Mouse (Mus musculus): ENCODE results near the gene 1700020D05Rik. TPM values are rescaled to one million over a fixed set of nuclear protein-coding genes. Genes with fewer than 3 reads are reported as not detected.

Gene 1700020D05Rik
- 1.9 and 3.0 TPM in 2 replicates for polyA plus RNA-seq (2012; rRNA removed)

DNA sequence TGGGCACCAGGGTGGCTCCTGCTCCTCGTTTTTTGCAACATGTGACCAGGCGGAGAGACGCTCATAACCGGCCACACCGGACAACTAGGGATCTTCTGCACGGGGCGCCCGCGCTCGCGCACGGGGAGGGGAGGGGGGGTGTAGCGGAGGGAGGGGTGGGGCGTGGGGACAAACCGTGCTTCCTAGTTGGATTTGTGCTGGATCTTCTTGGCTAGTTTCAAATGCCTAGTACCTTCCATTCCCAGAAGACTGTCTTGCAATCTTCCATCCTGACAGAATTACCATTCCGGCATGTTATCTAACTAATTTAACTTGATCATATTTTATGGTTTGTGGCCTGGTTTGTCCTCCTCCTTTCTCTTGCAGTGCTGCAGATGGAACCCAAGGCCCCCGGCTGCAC, at the start of gene 1700020D05Rik:
Gene 1700020D05Rik, minus strand, starts transcription at position 101 of the 400 bp plus-strand sequence.
- no peak for DNase-seq (ENCODE audit: low read depth)

DNA sequence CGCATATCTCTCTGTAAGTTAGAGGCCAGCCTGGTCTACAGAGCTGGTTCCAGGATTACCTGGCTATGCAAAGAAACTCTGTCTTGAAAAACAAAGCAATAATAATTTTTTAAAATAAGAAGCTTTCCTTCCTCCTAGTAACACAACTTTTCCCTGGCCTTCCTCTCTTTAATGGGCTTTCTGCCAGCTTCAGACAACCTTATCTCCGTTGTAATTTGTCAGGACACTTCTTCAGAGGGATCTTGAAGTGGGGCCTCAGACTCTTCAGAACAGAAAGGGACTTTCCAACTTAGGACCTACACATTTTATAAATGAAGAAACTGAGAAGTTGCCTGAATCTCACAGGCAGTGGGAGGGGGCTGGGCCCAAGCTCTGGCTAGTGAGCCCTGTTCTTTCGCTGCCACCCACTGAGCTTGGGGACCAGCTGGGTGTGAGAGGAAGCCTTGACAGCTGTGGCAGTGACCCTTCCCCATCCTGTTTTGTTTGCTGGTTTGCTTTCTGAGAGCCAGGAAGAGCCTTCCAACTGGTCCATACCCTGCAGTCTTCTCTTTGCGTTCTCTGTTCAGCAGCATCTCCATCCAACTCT, 44.0 kb upstream of the 1700020D05Rik start:
- no peak for DNase-seq (ENCODE audit: low read depth)

DNA sequence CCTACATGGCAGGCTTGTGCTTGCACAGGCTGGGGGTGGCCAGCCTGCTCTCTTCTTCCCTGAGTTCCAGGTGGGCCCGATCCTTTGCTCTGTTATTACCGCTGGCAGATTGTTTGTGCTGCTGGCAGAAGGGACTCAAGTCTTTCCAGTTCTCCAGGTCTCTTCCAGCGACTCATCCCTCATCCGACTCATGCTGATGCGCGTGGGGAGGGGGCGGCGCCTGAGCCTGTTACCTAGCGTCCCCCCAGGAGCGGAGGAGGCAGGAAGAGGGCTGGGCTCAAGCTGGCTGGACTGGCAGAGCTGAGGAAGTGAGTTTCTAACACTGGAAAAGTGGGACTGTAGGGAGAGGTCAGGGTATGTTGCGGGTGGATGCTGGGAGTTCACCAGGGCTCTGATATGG, 40.4 kb upstream of the 1700020D05Rik start:
- no peak for DNase-seq (ENCODE audit: low read depth)

DNA sequence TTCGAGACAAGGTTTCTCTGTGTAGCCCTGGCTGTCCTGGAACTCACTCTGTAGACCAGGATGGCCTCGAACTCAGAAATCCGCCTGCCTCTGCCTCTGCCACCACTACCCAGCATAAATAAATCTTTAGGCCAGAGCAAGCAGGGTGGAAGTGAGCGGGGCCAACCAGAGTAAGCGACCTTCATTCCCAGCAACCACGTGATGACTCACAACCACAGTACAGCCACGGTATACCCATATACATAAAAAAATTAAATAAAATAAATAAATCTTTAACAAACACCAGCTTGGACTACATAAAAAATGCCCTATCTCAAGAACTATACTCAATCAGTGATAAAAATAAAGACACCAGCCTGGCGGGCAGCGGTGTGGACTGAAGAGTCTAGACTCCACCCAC, 39.8 kb upstream of the 1700020D05Rik start:
- no peak for DNase-seq (ENCODE audit: low read depth)

DNA sequence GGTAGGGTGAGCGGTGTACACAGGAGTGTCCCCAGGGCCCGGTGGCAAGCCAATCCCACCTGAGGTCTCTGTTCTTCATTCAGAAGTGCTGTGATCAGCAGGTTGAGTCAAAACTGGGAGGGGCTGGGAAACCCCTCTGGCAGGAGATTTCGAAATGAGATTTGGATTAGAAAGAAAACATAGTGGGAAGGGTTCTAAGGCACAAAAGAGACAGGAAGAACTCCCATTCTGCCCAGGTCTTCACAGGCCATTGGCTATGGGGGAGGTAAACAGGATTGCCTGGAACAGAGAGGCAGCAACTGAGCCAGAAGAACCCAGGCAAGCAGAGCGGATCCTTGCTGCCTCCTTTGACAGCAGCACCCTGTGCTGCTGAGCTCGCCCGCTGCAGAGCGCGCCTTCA, 35.2 kb upstream of the 1700020D05Rik start:
- DNase-seq (ENCODE audit: low read depth) = no peak

DNA sequence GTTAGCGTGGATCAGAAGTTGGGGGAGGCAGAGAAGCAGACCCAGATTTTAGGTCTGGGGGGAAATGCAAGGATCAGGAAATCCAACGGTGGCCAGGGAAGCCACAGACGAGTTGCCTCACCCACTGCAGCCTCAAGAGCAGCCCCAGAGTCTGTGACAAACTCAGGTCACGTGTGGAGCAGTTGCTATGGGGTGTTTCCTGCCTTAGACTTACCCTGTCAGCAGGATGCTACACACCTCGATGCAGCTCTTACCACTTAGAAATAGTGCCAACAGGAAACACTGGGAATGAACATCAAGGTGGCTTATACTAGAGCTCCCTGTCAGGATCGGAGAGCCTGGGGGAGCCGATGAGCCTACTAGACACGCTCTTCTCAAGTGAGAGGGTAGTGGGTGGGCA, 28.9 kb upstream of the 1700020D05Rik start:
- DNase-seq (ENCODE audit: low read depth) = no peak

DNA sequence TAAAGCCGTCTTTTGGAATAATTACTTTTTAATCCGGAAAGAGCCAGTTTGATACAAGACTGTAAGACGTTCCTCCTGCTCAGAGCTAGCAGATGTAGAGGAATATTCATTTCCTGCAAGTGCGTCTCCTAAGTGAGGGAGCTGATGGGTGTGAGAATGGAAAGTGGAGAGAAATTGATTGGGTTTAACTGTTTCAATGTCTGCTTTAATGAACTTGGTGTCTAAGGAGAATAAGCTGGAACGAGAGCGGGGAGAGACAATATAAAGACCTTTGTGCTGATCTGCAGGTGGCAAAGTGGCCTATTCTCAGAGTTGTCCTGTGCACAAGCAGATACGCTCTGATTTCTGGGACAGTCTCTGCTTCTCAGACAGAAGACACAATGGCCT, 26.5 kb upstream of the 1700020D05Rik start:
- DNase-seq (ENCODE audit: low read depth) = no peak

DNA sequence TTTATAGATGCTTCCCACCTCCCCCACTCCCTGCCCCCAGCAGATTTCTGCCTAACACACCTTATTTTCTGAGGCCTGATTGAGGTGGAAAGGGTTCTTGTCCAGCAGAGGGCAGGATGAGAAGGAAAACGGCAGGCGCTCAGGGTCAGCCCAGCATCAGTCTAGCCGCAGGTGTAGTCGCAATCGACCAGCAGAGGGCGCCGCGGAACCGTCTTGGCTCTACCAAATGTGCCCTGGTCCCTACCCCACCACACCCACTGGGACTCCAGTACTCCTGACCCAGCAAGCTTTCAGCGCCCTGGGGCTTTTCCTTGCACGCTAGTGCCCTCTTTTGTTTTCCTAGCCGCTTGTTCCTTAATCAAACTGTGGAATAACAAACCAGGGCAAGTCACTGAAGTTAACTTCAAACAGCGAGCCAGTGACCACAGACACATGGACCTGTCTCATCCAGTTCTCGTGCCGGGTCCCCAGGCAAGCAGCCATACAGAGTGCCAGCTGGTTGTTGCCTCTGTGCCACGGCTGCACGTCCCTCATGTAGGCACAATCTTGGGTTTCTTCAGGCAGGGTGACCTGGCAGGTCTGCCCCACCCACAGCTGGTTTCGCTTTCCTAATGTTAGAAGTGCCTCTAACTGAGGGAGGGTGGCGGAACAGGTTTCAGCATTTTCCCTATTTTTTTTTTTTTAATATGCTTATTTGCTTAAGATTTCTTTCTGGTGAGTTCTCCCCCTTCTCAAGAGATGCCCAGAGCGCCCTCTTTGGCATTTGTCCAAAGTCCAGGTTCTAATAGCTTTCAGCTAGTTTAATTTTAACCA, 25.9 kb upstream of the 1700020D05Rik start:
- no peak for DNase-seq (ENCODE audit: low read depth)

DNA sequence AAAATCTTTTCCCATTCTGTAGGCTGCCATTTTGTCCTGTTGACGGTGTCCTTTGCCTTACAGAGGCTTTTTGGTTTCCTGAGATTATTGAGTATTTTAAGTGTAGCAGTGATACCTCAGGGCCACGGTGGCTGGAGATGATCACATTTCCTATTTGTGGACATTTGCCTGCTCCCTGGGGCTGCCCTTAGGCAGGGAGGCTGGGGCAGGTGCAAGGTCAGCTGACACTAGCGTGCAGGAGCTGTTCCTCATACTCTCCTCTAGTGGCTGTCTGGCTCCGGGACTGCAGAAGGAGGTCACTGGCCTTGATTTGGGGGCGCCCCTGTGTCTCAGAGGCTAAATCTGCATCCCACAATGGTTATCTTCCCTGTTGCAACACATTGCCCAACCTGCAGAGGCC, 21.6 kb upstream of the 1700020D05Rik start:
- DNase-seq (ENCODE audit: low read depth) = no peak

DNA sequence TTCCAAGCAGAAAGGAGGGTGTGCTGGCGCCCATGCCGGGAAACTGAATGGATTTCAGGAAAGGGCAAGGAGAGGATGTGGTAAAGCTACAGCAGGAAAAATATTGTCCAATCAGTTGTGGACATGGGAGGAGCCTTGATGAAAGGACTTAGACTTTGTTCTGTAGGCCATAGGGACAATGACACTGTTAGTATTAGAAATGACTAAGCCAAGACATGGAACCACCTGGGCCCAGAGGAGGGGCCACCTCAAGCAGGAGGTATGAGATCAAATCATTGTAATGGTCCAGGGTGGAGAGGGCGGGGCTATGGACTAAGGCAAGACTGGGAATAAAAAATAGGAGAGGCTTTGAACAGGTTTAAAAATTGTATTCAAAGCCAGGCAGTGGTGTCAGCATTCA, 15.1 kb upstream of the 1700020D05Rik start:
- no peak for DNase-seq (ENCODE audit: low read depth)

DNA sequence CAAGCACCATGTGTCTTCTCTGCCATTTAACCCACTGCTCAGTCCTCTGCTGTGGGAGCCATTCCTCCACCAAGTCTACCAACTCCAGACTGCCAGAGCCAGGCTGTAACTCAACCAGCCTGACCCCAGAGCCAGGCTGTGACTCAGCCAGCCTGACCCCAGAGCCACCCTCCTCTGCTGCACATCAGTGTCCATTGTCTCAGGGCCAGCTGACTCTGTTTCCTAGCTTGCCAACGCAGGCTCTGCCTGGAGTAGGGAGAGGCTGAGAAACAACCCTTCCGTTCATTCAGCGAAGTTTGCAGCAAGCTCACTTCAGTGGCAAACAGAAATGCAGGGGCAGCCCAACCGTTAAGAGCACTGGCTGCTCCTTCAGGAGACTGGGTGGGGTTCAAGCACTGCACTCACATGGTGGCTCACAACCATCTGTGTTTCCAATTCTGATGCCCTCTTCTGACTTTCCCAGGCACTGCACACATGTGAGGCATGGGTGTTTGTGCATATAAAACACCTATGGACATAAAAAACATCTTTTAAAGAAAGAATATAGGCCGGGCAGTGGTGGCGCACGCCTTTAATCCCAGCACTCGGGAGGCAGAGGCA, 13.4 kb upstream of the 1700020D05Rik start:
- no peak for DNase-seq (ENCODE audit: low read depth)

DNA sequence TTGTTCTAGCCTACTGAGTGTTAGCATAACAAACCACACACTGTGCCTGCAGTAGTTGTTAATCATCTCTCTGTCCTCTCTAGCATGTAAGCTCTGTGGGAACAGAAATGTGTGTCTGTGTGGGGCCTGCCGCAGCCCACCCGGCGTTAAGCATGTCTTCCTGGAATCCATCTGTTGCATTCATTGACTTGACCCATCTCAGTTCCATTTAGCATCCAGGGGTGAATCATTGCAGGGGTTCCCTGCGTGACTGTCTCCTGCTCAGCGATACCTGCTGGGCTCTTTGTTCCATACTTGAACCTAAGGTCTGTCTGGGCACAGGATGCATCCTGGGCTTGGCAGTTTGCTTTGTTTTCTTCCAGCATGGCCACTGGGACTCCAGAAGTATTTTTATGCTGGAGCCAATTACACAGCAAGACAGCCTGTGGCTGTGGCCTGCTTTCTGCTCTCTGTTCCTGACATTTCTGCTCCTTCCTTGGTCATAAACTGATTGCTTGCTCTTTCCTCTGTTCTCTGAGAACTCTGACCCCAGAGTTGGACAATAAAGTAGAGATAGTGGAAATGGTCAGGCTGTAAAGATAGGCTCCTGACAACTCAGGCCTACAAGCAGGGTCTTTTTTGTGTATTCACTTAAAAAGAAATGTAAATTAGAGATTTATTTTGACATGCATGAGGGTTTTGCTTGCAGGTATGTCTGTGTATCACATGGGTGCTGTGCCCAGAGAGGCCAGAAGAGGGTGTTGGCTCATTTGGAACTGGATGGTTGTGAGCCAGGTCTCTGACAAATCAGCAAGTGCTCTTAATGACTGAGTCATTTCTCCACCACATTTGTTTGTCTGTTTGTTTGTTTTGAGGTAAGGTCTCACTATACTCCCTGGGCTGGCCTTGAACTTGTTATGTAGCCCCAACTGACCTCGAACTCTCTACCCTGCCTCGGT, 12.5 kb upstream of the 1700020D05Rik start:
- no peak for DNase-seq (ENCODE audit: low read depth)

DNA sequence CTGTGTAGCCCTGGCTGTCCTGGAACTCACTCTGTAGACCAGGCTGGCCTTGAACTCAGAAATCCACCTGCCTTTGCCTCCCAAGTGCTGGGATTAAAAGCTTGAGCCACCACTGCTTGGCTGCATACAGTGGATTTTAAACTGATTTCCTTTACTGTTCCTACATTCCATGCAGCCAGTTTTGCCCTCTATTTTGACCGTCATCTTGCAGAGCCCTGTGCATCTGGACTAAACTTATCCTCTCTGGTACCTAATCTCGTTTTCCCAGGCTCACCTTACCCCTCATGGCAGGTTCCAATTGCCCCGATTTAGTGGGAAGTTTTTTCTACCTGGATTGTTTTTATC, 9.4 kb upstream of the 1700020D05Rik start:
- DNase-seq (ENCODE audit: low read depth) = no peak

DNA sequence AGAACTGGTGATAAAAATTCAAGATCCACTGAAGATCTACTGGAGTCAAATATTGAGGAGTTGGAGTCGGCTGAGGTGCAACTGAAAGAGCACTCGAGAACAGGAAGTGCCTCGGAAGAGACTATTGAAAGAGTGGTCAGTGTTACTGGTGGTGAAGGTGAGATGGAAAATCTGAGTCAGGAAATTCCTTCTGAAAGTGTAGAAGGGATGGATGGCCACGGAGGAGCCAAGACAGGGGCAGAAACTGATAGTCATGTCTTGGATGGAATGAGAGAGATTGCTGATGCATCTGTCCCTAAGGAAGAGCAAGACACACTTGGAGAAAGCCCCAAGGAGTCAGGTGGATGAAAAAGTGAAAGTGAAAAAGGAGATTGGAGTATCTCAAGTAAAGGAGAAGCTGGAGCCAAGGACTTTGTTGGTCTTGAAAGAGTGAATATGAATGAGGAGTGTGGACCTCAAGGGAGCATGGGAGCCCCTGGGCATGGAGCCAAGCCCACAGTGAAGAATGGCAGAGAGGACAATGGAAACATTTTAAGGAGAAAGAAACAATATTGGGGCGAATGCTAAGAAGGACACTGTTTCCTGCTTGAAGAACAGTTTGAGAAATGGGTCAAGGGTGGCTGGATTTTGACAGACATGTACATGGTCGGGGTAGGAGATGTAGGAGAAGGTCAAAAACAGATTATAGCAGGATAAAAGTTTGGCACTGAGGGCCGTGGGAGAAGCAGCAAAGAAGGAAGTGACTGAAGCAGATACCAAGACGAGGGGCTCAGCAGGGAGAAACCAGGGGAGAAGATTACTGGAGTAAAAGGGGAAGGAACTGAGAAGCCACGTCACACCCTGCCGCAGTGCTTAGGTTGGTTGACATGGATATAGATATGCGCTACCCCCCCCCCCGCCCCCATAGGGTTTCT, 8.8 kb upstream of the 1700020D05Rik start:
- DNase-seq (ENCODE audit: low read depth) = no peak

DNA sequence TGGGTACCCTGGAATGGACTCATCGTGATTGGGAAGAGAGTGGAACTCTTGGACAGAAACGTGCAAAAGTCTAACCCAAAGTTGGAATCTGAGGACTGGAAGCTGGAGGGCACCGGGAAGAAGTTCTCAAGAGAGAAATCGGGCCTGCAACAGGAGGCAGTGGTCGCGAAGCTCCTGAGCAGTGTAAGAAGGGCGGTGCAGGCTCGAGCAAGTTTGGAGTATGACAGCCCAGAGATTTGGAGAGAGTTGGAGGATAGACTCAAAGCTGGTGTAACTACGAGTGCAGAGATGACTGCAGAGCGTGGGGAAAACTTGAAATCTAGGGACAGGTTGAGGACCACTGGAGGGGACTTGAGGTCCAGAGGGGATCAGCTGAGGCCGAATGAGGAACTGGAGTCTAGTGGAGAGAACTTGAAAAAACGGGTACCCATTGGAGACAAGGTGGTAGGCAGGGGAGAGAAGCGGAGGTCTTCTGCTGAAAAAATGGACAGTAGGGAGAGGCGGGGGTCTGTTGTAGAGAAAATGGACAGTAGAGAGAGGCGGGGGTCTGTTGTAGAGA, 7.6 kb upstream of the 1700020D05Rik start:
- DNase-seq (ENCODE audit: low read depth) = no peak

DNA sequence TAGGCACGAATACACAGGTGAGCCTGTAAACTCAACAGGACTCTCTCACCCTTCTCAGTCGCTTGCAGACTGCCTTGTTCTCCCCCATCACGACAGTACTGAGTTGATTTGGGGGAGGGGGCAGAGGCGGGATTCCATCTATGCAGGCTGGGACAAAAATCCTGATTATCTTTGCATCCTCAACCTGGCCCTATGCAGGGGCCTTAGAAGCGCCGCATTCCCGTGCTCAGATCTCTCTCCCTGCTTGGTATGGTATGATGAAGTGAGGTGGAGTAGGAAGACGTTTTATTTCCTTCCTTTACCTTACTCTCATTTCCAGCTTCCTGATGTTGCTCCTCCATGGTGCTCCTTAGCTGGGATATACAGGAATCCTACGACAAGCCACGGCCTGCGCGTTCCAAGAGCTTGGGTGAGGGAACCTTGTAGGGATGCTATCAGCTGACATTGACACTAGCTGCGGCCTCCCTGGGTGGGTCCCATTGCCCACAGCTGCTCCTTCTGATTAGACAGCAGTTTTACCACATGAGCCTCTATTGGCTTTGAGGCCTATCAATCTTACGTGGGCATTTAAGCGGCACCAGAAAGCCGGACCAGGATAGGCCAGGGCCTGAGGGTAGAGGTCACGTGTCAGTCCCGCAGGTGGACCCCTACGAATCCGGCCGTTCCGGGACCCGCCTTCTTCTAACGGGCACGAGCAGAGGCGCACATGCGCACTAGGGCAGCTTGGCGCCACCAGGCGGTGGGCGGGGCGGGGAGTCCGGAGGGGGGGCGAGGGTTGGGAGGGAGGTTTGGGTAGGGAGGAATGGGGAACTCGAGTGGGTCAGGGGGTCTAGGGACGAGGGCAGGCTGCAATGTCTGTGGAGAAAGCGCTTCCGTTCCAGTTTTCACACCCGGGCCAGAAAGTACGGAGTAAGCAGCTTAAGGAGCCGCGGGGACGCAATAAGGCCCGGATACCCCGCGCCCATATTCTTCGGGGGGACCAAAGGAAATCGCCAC, 6.7 kb upstream of the 1700020D05Rik start, which contains the start of gene Snx32:
Gene Snx32, minus strand, starts transcription at position 508 of the 996 bp plus-strand sequence.
- peak; percentile 51 for DNase-seq (ENCODE audit: low read depth)

DNA sequence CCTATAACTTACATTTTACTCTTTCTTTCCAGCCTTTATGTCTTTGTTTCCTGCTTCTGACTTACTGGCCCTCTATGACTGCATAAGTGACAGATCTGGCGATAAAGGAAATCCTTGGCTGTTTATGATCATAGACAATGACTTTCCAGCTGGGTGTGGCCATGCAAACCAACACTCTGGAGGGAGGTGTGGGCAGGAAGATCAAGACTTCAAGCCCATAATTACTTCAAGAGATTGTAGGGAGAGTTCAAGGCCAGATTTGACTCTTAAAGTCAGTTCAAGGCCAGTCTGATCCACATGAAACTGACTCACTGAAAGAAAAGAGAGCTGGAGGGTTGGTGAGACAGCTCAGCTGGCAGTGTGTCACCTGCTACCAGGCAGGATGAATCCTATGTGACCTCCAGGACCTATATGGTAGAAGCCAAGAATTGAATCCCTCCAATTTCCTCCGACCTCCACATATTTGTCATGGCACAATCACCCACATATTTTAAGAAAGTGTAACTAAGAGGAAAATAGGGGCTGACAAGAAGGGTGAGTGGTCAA, 3.2 kb downstream of the 1700020D05Rik start:
- DNase-seq (ENCODE audit: low read depth) = no peak

DNA sequence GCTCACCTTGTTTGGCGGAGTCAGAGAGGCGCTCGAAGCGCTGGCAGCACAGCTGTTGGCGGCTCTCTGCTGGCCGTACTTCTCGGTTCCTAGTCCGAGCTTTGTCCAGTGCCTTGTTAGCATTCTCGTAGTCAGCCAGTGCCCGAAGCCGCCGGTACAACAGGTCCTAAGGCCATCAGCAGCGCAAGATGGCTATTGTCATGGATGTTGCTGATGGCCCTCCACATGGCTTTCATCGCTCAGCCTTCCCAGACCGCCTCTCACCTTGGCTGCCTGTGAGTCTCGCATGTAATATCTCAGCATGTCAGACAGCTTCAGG, 7.6 kb downstream of the 1700020D05Rik start:
- no peak for DNase-seq (ENCODE audit: low read depth)

DNA sequence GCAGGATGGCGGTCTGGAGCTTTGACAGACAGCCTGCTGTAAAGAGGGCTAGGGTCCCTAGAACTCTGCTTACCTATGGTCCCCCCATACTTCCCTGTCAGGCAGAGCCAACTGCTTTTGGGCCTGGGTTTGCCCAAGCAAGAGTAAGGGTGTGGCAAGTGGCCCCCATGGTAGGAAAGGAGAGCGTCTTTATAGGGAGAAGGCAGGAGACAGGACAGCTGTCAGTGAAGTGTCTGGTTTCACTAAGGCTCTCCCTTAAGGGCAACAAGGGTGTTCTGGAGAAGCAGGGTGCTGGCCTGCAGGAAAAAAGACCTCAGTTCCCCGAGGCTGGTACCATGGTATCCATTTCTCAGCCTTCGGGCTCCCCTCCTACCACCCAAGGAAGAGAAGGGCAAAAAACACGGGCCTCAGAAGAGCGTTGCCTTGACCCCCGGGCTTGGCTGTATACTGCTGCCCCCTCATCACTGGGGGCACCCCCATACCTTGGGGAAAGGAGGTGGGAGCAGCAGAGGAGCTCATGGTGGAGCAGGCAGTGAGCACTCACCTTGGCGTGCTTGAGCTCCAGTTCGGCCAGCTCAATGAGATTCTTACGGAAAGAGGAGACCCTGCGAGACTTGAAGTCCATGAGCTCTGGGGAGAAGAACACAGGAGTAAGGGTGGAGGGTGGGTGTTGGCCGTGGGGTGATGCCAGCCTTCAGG, 8.1 kb downstream of the 1700020D05Rik start:
- DNase-seq (ENCODE audit: low read depth) = no peak
